Mouse (Mus musculus): ENCODE data around the gene Gfer.
A peak's percentile ranks its signal among the peaks of the same experiment; 100 is the strongest.
"Not testable (repeated sequence)": the region's sequence is repeated elsewhere in the genome, so short reads cannot be mapped to it uniquely, and the experiment has no call there.

The Gfer gene

DNA sequence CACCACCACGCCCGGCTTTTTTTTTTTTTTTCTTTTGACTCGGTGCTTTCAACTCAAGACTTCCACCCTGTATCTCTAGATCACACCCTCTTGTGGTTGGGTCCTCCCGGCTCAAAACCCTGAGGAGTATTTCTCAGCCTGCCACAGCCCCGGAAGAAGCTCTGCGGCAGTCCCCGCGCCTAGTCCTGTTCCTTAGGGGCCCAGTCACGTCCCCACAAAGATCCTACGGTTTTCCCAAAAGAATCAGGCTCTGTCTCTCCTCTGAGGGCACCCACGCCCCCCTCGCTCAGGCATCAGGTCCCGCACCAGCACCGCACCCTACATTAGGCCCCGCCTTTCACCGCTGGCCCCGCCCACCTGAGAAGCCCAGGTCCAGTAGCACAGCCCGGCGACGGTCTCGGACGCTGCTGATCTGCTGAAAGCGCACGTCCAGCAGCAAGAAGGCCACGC, 8.8 kb downstream of the Gfer start:
- DNase-seq (ENCODE audit: low spot score): peak; percentile 71

DNA sequence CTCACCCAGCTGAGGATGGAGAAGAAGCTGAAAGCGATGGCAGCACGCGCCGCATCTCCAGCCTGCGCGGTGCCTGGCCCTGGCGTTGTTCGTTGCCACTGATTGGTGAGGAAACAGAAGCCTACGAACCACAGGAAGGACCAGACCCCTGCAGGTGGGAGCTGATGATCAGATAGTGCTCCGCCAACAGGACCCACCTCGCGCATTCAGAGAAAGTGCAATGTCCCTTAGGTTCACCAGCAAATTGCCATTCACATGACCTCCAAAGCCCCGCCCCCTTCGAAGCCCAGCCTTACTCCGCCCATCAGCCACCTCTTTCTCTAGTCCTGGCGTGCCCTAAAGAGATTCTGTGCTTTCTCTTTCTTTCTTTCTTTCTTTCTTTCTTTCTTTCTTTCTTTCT, 9.4 kb downstream of the Gfer start:
- DNase-seq (ENCODE audit: low spot score): peak; percentile 78

DNA sequence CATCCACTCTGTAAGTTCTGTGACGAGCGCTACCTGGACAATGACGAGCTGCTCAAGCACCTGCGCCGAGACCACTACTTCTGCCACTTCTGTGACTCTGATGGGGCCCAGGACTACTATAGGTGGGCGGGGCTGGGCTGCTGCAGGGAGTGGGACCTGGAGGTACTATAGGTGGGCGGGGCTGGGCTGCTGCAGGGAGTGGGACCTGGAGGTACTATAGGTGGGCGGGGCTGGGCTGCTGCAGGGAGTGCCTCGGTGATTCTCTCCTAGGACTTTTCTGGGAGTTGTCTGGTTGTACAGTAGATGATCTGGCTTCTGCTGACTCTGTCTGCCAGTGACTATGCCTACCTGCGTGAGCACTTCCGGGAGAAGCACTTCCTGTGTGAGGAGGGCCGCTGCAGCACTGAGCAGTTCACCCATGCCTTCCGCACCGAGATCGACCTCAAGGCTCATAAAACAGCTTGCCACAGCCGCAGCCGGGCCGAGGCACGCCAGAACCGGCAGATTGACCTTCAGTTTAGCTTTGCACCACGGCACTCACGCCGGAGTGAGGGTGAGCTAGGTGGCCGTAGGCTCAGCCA, 18.4 kb downstream of the Gfer start:
- no peak for DNase-seq (ENCODE audit: low spot score)

DNA sequence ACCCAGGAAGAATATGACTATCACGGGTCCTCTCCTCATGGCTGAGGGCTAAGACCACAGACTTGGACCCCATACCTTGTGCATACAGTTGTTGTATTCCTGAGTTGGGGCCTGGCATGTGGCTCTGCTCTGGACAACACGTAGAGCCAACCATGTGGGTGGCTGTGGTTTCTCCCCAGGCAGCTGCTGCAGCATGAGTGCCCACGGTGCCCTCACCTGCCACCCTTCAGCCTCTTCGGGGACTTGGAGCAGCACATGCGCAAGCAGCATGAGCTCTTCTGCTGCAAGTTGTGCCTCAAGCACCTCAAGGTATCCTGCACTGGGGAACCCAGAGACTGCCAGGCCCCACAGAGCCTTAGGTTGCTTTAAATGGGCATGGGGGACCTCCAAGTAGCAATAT, 19.1 kb downstream of the Gfer start:
- no peak for DNase-seq (ENCODE audit: low spot score)

DNA sequence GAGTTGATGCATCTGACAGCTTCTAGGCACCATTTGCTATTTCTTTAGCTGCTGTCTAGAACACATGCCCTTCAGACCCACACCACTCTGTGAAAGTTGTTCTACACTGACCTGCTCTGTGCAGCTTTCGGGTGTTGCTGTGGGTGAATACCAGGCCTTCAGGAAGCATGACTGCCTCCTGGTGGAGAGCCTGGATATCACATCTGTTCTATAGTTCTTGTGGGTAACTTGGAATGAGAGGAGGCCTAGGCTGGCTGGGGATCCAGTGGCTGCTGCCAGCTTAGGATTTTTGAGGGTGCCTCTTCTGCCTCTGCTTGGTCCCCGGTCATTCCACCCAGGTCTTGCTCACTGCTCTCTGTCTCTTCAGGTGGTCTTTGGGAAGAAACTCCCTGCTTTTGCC, 19.8 kb downstream of the Gfer start:
- DNase-seq (ENCODE audit: low spot score): no peak

DNA sequence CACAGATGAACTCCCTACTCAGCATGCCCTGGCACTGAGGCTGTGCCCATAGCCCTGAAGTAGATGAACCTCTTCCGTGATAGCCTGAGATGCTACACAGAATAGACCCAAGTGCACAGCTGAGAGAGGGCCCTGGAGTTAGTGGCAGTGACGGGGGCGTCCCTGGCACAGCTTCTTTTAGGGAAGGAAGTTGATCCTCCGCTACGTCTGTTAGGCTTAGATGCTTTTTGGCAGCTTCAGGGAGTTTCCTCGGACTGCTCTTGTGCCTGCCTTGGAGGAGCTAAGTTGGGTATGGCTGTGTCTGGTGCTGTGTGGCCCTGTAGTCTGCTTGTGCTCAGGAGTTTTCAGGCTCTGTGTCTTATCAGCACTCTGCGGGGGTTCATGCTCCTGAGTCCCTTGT, 21.7 kb downstream of the Gfer start:
- no peak for DNase-seq (ENCODE audit: low spot score)

DNA sequence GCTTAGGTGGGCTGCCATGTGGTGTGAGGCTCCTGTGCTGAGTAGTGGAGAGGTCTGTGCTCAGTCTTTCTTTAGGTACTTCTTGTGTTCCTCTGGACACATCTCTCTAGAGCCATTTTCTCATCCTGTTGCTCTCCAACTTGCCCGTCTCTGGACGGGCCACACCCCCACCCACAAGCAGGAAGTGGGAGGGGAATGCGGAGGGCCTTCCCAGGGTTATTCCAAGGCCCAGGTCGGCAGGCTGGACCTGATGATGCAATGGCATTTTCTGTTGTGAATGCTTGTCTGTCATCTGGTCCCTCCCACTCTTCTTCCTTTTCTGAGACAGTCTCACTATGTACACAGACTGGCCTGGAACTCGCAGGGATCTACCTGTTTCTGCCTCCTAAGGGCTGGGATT, 23.8 kb downstream of the Gfer start:
- DNase-seq (ENCODE audit: low spot score): peak; percentile 85

DNA sequence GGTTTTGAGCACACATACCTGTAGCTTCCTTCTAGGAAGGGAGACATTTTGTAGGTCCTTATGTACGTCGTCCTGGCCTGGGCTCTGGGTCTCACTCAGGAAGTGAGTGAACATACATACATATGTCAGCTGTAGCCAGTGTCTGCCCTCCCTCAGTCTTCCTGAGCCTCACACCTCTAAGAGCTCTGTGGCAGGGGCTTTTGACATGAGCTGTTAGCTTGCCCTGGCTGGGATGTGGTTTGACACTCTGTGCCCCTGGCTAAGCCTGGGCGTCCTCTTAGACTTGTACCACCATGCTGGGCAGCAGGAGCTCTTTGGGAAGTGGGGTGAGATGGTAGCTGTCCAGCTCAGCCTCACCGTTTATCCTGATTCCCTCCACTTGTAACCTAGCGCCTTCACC, 24.6 kb downstream of the Gfer start:
- no peak for DNase-seq (ENCODE audit: low spot score)

DNA sequence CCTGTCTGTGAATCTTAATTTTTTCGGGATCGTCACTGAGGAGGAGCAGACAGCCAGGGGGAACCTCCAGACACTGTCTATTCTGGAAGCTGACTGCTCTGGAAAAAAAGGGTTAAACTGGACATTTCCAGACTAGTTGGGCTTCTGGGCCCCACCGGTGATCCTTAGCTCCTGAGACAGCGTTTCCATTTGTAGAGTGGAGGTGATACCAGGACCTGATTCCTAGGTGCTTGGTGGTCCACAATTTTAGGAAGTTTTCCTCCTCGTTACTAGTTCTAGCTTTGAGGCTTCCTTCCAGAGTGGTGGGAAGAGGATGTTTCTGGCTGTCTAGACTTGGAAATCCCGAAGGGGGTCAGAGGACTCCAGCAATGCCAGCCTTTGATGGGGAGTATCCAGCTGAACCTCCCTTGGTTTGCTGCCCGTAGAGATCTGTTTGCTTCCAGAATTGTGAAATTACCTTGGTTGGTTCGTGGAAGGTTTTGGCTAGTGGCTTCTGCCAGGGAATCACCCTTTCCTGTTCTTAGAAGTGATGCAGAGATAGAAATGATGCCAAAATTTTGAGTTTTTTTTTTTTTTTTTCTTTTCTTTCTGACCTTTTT, 25.6 kb downstream of the Gfer start:
- DNase-seq (ENCODE audit: low spot score): no peak

DNA sequence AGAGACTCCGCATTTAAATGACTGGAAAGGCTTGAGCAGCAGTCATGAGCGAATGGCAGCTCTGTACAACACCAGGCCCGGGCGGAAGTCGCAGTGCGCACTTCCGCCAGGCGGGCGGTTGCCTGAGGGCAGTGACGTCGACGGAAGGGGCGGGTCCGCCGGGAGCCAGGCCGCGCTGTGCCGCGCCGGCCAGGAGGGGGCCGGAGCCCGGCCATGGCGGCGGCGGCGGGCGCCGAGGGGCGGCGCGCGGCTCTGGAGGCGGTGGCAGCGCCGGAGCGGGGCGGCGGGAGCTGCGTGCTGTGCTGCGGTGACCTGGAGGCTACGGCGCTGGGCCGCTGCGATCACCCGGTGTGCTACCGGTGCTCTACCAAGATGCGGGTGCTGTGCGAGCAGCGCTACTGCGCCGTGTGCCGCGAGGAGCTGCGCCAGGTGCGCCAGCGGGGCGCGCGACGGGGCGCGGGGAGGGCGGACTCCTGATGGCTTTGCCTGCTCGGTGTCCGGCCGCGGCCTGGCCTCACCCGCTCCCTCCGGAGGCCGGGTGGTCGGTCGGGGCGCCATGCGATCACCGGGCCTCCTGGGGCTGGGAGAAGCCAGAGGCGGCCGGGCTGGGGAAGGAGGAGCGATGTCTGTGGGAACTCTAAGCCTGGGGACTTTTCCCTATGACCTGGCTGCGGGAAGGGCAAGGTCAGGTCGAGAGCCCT, 26.3 kb downstream of the Gfer start, which contains the start of gene Zfp598:
TSS of gene Zfp598 (plus strand) at position 143 of the 701 bp plus-strand sequence.
- peak; percentile 90 for DNase-seq (ENCODE audit: low spot score)

DNA sequence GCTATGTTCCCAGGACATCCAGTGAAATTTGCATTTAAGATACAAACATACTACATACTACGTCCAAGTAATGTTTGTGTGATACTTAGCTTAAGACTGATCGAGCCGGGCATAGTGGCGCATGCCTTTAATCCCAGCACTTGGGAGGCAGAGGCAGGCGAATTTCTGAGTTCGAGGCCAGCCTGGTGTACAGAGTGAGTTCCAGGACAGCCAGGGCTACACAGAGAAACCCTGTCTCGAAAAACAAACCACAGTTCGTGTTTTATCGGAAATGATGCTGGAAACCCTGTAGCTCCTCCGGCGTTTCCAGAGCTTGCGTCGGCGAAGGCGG, 26.8 kb downstream of the Gfer start:
- DNase-seq (ENCODE audit: low spot score): not testable (repeated sequence)

DNA sequence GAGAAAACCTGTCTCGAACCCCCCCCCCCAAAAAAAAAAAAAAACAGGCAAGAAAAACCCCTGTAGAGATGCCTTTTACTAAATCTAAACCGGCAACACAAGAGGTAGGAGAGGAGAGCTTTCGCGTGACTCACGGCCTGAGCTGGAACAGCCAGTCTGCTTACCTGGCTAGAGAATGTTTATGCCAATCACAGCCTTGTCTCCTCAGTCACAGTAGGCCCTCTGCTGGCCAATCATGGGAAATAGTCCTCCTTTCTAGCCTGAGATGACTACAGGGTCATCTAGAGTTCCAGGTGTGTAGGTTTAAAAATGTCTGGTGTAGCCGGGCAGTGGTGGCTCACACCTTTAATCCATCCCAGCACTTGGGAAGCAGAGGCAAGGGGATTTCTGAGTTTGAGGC, 28.5 kb downstream of the Gfer start:
- peak; percentile 55 for DNase-seq (ENCODE audit: low spot score)

DNA sequence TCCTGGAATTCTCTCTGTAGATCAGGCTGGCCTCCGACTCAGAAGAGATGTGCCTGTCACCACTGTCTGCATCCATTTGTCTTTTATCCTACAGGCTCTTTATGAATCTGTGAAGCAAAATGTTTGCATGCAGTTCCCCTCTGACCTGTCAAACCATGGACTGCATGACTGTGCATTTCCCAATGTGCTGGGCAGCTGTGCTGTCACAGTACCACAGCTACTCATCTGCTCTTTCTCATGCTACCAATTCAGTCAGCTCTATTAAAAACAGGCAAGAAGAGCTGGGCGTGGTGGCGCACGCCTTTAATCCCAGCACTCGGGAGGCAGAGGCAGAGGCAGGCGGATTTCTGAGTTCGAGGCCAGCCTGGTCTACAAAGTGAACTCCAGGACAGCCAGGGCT, 28.9 kb downstream of the Gfer start:
- DNase-seq (ENCODE audit: low spot score): not testable (repeated sequence)

DNA sequence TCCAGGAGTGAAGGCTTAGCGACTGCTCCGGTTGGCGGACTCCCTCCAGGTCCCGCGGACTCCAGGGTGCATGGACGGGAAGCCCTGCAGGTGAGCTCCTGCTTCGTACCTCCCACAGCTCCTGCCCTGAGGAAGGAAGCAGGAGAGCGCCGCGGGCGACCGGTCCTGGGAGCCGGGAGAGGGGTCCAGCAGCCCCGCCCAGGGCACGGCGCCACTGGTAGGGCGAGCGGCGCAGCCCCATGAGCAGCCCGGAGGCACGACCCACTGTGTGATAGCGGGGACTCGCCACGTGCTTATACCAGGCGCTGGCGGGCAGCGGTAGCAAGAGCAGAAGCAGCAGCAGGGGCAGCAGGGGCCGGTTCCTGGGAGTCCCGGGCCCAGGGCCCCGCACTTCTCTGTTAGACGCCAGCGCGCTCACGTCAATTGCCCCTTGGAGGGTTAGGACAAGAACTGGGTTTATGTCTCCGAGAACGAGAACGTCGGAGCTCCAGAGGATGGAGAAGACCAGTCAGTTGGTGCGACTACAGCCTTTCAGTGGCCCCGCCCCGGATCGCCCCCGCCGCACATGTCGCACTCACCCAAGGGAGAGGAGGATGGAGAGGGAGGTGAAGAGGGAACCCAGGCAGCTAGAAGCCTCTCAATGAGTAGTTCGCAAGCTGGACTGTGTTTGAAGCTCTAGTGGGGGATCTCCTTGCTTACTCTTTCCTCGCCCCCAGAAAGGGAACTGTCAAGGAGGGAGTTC, 37.8 kb downstream of the Gfer start, which contains the start of gene Npw:
TSS of gene Npw (minus strand) at position 441 of the 742 bp plus-strand sequence.
- no peak for DNase-seq (ENCODE audit: low spot score)

DNA sequence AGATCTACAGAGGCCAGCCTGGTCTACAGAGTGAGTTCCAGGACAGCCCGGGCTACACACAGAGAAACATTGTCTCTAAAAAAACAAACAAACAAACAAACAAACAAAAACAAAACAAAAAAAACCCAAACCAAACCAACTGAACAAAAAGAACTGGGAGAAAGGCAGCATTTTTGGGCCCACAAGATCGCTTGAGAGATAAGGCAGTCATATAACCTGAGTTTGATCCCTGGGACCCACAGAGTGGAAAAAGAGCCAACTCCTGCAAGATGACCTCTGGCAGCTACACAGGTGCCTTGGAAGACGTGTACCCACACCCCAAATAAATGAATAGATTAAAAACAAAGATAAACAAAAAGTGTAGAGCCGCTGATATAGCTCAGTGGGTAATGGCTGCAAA, 41.0 kb downstream of the Gfer start:
- DNase-seq (ENCODE audit: low spot score): no peak

DNA sequence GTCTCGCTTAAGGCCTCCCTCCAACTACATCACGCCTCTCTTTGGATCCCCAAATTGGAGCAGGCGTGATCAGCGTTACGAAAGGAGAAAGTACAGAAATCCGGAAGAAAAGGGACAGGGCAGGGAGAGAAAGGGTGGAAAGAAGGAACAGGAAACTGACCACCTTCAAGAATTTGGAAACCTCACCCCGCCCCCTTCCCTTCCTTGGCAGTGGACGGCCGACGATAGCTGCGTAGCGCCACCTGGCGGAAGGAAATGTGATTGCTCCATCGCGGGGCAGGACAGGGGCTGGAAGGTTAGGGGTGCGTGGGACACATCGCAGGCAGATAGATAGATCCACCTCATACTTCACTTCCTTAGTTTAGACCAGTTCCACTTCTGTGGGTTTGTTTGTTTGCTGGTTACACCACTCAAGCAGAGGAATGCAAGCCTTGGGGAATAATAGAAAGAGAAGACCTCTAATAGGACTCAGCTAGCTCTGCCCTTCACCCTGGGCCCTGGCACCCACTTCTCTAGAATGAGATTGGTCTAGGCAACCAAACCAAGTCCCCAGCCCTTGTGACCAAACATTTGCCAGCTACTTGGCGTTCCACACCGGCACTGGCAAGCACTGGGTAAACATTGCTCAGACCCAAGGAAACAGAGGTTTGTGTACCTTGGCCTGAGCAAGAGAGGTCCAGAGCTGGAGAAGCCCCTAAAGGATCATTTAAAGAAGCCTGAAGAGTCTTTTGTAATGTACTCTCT, 41.8 kb downstream of the Gfer start:
- DNase-seq (ENCODE audit: low spot score): peak; percentile 75

DNA sequence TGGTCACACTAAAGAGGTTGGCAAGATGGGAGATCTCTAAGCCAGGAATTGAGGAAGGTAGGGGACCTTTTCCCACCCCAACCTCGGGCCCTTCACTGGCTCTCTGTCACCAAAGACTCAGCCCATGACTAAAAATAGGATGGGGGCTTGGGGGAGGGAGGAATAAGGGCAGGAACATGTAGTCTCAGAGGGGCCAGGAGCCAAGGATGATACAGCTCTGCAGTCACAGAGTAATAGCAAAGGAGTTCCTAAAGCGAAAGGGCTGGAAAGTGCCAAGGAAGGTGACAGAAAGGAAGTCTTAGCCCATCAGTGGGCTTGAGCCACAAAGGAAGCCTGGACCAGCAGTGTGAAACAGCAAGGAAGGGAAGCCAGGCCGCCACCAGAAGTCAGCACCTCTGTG, 44.1 kb downstream of the Gfer start:
- DNase-seq (ENCODE audit: low spot score): no peak

DNA sequence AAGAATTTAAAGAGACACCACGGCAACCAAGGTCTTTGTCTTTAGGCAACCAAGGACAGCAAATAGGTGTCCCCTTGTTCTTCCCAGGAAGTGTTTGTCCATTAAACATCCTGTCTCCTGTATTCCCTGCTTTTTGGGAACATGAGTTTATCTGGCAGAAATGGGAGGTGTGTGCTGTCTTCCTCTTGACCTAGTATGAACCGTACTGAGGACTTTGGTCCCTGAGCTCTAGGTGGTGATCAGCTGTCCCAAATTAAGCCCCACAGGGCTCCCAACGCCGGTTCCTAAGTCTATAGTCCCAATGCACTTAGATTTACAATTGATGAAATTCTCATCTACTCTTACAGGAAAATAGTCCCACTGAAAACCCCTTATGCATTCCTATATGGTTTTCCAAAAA, 45.2 kb downstream of the Gfer start:
- no peak for DNase-seq (ENCODE audit: low spot score)

DNA sequence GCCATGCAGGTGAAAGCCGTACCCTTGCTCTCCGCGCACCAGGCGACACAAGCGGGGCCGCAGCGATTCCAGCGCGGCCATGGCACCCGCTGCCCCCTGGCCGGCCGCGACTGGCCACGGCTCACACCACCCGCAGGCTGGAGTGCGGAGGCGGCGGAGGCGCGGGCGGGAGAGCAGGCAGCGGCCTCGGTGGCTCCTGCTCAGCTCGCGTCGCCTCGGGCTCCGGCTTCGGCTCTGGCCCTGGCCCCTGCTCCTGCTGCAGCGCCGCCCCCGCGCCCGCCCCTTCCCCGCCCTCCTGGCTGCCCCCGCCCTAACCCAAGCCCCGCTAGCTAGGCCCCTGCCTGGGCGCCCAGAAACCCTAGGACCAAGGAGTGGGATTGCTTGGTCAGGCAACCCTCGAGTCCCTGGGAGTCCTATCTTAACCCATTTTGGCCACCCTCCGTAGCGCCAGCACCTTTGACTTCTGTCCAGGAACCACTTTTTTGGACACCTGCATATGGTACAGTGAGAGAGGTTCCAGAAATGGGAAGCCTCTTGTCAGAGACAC, 45.8 kb downstream of the Gfer start, which contains the start of gene Slc9a3r2:
TSS of gene Slc9a3r2 (minus strand) at position 258 of the 547 bp plus-strand sequence.
- DNase-seq (ENCODE audit: low spot score): peak; percentile 83

DNA sequence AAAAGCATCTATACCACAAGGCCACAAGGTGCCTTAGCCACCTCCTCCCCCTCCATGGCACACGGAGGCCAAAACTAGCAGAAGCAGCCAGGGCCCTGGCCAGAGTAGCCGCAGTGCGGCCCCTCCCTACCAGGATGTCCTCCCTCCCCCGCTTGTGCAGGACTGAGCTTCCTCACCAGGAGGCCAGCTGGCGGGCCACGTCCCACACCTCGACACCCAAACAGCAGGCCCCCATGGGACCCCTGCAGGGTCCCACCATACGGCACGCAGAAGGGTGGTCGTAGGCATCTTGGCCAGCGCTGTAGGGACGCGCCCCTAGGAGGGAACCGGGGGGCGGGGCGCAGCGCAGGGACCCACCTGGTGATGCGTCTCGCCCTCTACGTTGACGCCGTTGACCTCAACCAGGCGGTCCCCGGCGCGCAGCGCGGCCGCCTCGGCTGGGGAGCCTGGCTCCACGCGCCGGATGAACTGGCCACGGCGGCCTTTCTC, 46.3 kb downstream of the Gfer start:
- peak; percentile 47 for DNase-seq (ENCODE audit: low spot score)

DNA sequence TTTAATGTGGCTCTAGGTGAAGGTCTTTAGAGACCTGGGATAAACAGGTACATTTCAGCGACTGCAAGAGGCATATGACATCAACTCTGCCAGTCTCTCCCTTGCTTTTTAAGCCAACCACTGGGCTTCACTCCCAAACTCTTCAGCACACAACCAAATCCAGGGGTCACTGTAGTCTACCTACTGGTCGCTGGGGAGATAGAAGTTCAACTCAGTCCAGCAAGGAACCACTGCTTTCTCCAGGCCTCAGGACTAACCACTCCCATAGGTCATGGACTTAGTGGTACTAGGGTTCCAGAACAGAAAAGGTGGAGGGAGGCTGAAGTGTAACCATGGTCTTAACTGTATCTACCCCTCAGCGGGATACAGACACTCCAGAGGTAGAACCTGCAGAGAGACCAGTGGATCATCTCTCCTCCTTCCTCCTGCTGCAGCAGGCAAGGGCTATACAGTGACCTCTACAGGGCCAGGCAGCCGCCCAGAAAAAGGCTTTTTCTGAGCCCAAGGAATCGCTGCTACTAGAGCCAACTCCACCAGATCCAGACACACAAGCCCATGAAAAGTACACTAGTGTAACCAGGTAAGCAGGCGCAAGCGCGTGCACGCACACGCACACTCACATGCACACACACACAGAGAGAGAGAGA, 47.1 kb downstream of the Gfer start:
- DNase-seq (ENCODE audit: low spot score): no peak

All from yolk sac, embryonic 10.5 days (tissue).